Mouse (Mus musculus) midbrain, embryonic 12.5 days (tissue): ENCODE results near the gene Itpr2. TPM values are rescaled to one million over a fixed set of nuclear protein-coding genes. Genes with fewer than 3 reads are reported as not detected.

Experiments
- ATAC-seq: fragments of 200-750 bp; cut with Nextera tagmentation; 2 replicates; pipeline ENCODE4 v1.8.0; 2017; ENCODE audit warnings: low read depth, moderate TSS enrichment, moderate library complexity; ENCODE audit not compliant: low FRiP score
- H3K27ac ChIP-seq: fragments of 300-500 bp; sonication (generic); replicated peaks from 2 replicates; pipeline ENCODE4 v1.5.1; 2016; ENCODE audit warnings: mild to moderate bottlenecking
- H3K27me3 ChIP-seq: fragments of 300-500 bp; sonication (generic); 2 replicates; pipeline ENCODE4 v1.6.1; 2016; ENCODE audit warnings: mild to moderate bottlenecking
- H3K36me3 ChIP-seq: fragments of 300-500 bp; sonication (generic); 2 replicates; pipeline ENCODE4 v1.6.1; 2016
- H3K4me1 ChIP-seq: fragments of 300-500 bp; sonication (generic); 2 replicates; pipeline ENCODE4 v1.6.1; 2016
- H3K4me2 ChIP-seq: fragments of 300-500 bp; sonication (generic); replicated peaks from 2 replicates; pipeline ENCODE4 v1.6.1; 2016; ENCODE audit warnings: mild to moderate bottlenecking, moderate library complexity
- H3K4me3 ChIP-seq: fragments of 300-500 bp; sonication (generic); 2 replicates; pipeline ENCODE4 v1.5.1; 2016; ENCODE audit warnings: mild to moderate bottlenecking
- H3K9ac ChIP-seq: fragments of 300-500 bp; sonication (generic); replicated peaks from 2 replicates; pipeline ENCODE4 v1.6.1; 2016; ENCODE audit warnings: mild to moderate bottlenecking, moderate library complexity
- H3K9me3 ChIP-seq: fragments of 300-500 bp; sonication (generic); 2 replicates; pipeline ENCODE4 v1.6.1; 2016; ENCODE audit warnings: mild to moderate bottlenecking
- WGBS: fragments of 180-500 bp; shearing (Covaris S2); methylation state at CpG from one replicate; pipeline ENCODE4 v1.1.7; 2016; 5-methylcytosine and 5-hydroxymethylcytosine counted together
- polyA plus RNA-seq: library from polyadenylated mRNA; unstranded; fragments of >200 nt; fragmentation: Nextera tagmentation; extraction: Ambion mirVana; gene quantifications from 2 replicates; pipeline ENCODE4 v1.2.1, GENCODE M21; 2016

Itpr2 gene
- polyA plus RNA-seq: 4.3 and 5.1 TPM in 2 replicates

- Histone ChIP-seq H3K27me3 (peaks cover 43% of the 10 kb centered on the region), H3K27ac (no peak within 1 kb of the TSS; the same call in 1 of the 2 replicates), H3K4me2 (peak within 1 kb of the TSS; percentile 99), H3K36me3 (no peaks in the 10 kb centered on the region), H3K9ac (peak within 1 kb of the TSS; percentile 26), H3K9me3 (no peaks in the 10 kb centered on the region), H3K4me1 (peaks cover 14% of the 10 kb centered on the region), H3K4me3 (peak within 1 kb of the TSS; percentile 56)
- under 1% methylated on average over 70 of the region's 70 CpGs for WGBS
- ATAC-seq: peak; percentile 94
These were observed at the start of gene Itpr2 for GRCm38 (mm10) chr6:146501866-146502804. Itpr2 (minus strand) TSS chr6:146502223.

DNA sequence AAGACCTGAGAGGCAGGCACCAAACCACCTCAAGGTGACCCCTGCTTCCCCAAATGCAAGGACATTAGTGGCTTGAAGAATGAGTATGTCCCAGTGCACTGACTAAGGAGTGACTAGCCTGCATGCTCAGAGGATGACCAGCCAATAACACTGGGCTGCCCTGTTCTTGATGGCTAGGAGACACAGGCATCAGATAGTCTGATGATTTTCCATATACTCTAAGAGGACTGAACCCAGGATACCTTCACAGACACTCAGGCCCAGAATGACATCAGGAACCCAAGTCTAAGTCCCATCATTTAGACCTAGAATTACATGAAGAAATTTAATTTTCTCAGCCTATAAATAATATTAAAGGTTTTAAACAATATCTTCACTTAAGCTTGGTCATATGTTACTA, 49.3 kb upstream of the Itpr2 start:
- no peak for ATAC-seq
- Histone ChIP-seq H3K9ac (no peak overlapping the region), H3K4me3 (no peak overlapping the region), H3K27ac (no peak overlapping the region), H3K4me2 (no peak overlapping the region), H3K4me1 (no peaks in the 10 kb centered on the region), H3K9me3 (no peaks in the 10 kb centered on the region), H3K36me3 (peaks cover 79% of the 10 kb centered on the region), H3K27me3 (no peaks in the 10 kb centered on the region)

DNA sequence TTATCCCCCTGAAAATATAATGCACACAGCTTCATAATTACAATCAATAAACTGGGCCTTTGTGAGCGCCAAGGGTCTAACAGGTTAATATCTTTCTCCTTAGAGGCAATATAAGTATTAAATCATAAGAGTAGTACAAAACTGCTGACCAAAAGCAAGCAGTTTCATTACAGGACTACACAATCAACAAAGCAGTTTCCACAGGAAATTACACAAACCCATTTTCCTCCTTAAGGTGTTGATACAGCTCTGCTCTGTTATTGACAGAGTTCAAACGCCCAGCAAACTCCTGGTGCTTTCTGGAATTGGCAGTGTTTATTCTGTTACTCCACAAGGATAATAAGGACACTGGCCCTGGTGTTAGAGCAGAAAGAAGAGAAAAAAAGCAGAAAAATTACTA, 48.4 kb upstream of the Itpr2 start:
- Histone ChIP-seq H3K4me2 (no peak overlapping the region), H3K4me1 (no peaks in the 10 kb centered on the region), H3K9me3 (no peaks in the 10 kb centered on the region), H3K4me3 (no peak overlapping the region), H3K27me3 (no peaks in the 10 kb centered on the region), H3K27ac (no peak overlapping the region), H3K36me3 (peaks cover 80% of the 10 kb centered on the region), H3K9ac (no peak overlapping the region)
- ATAC-seq: no peak
- 81% methylated on average over 2 of the region's 2 CpGs for WGBS

DNA sequence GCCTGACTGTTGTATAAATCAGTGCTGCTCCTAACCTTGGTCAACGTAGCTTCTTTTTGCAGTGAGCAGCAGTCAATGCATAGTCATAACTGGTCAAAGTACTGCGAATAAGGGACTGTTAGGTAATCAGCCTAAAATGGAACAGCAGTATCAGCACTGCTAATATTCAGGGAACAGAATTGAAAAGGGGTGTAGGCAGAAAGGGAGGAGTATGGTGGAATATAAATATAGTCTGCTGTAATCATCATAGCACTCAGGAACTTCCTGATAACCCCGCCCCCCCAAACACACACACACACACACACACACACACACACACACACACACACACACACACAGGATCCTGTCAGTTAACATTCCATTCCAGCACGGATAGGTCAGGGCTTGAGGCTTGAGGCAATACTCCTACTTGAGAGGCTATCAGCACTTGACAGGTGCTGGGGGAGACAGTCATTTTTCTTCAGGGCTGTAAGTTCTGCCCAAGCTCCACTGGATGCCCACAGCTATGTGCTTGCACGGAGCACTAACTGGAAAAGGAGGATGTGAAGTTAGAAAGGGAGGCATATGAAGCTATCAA, 43.4 kb upstream of the Itpr2 start:
- no peaks in the 10 kb centered on the region for H3K27me3 ChIP-seq
- no peak for ATAC-seq

GRCm38 (mm10) chr6:146544622-146545021, 42.6 kb upstream of the Itpr2 start:
- H3K27ac ChIP-seq: no peak overlapping the region
- no peaks in the 10 kb centered on the region for H3K4me1 ChIP-seq
- H3K4me2 ChIP-seq: no peak overlapping the region
- H3K36me3 ChIP-seq: peaks cover 28% of the 10 kb centered on the region
- 82% methylated on average over 1 of the region's 1 CpGs for WGBS
- H3K4me3 ChIP-seq: no peak overlapping the region
- ATAC-seq: no peak
- no peak overlapping the region for H3K9ac ChIP-seq
- H3K27me3 ChIP-seq: no peaks in the 10 kb centered on the region
- H3K9me3 ChIP-seq: no peaks in the 10 kb centered on the region

More for the DNA sequence above, 43.4 kb upstream of the Itpr2 start:
- Histone ChIP-seq H3K36me3 (peaks cover 34% of the 10 kb centered on the region), H3K27ac (no peak overlapping the region), H3K9ac (no peak overlapping the region), H3K9me3 (no peaks in the 10 kb centered on the region), H3K4me1 (no peaks in the 10 kb centered on the region), H3K4me3 (no peak overlapping the region), H3K4me2 (no peak overlapping the region)
- 90% methylated on average over 5 of the region's 5 CpGs for WGBS

GRCm38 (mm10) chr6:146540386-146540785, 38.4 kb upstream of the Itpr2 start:
- no peak for ATAC-seq
- Histone ChIP-seq H3K4me3 (no peak overlapping the region), H3K27me3 (no peaks in the 10 kb centered on the region), H3K27ac (no peak overlapping the region), H3K4me2 (no peak overlapping the region), H3K9me3 (no peaks in the 10 kb centered on the region), H3K4me1 (no peaks in the 10 kb centered on the region), H3K36me3 (no peaks in the 10 kb centered on the region), H3K9ac (no peak overlapping the region)
- WGBS: 83% methylated on average over 3 of the region's 3 CpGs

- H3K27ac ChIP-seq: no peak overlapping the region
These were observed 36.6 kb upstream of the Itpr2 start for GRCm38 (mm10) chr6:146538661-146539060.

GRCm38 (mm10) chr6:146538071-146538470, 36.0 kb upstream of the Itpr2 start:
- H3K27me3 ChIP-seq: no peaks in the 10 kb centered on the region
- H3K4me2 ChIP-seq: no peak overlapping the region
- H3K9ac ChIP-seq: no peak overlapping the region
- WGBS: 72% methylated on average over 2 of the region's 2 CpGs
- no peak for ATAC-seq
- no peaks in the 10 kb centered on the region for H3K36me3 ChIP-seq
- no peak overlapping the region for H3K27ac ChIP-seq
- H3K9me3 ChIP-seq: no peaks in the 10 kb centered on the region
- H3K4me3 ChIP-seq: no peak overlapping the region
- H3K4me1 ChIP-seq: no peaks in the 10 kb centered on the region

More at GRCm38 (mm10) chr6:146538661-146539060, 36.6 kb upstream of the Itpr2 start:
- Histone ChIP-seq H3K9ac (no peak overlapping the region), H3K4me3 (no peak overlapping the region), H3K4me1 (no peaks in the 10 kb centered on the region), H3K36me3 (no peaks in the 10 kb centered on the region), H3K9me3 (no peaks in the 10 kb centered on the region), H3K4me2 (no peak overlapping the region), H3K27me3 (no peaks in the 10 kb centered on the region)
- 63% methylated on average over 4 of the region's 4 CpGs for WGBS
- ATAC-seq: no peak

- H3K4me2 ChIP-seq: no peak overlapping the region
- no peak overlapping the region for H3K27ac ChIP-seq
- H3K4me1 ChIP-seq: no peaks in the 10 kb centered on the region
- no peak overlapping the region for H3K9ac ChIP-seq
- ATAC-seq: no peak
- H3K27me3 ChIP-seq: no peaks in the 10 kb centered on the region
- no peaks in the 10 kb centered on the region for H3K36me3 ChIP-seq
- H3K4me3 ChIP-seq: no peak overlapping the region
- 91% methylated on average over 4 of the region's 4 CpGs for WGBS
- H3K9me3 ChIP-seq: no peaks in the 10 kb centered on the region
These were observed 35.1 kb upstream of the Itpr2 start for GRCm38 (mm10) chr6:146537111-146537510.

DNA sequence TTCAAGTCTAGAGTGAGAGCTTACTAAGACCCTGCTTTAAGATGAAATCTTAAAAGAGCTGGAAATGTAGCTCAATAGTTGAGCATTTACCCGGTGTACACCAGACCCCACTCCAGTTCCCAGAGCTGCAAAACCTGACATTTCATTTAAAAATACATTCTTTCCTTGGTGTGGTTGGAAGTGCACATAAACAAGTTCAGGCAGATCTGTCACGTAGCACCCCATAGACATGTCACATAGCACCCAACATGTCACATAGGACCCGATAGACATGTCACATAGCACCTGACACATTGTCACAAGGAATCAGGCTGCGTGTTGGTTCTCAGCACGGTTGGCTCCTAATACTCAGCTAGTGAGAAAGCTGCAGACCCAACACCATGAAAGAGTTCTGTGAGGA, 33.5 kb upstream of the Itpr2 start:
- ATAC-seq: no peak
- Histone ChIP-seq H3K27ac (no peak overlapping the region), H3K4me1 (no peaks in the 10 kb centered on the region), H3K9ac (no peak overlapping the region), H3K9me3 (no peaks in the 10 kb centered on the region), H3K4me3 (no peak overlapping the region), H3K4me2 (no peak overlapping the region), H3K27me3 (no peaks in the 10 kb centered on the region), H3K36me3 (no peaks in the 10 kb centered on the region)
- WGBS: 93% methylated on average over 5 of the region's 5 CpGs

DNA sequence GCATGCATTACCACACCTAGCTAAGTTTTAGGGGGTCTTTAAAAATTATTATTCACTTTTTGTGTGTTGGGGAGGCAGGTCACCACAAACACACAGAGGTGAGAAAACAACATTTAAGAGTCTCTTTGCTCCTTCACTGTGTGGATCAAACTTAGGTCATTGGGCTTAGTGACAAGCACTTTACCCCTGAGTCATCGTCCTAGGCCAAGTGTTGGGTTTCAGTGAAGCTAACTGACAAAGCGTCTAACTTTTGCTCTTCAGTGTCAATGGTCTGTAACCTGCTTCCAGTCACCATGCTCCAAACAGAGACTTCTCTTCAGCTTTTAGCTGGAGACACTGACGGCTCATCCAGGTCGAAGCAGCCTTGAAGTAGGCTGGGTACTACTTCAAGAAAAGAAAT, 31.1 kb upstream of the Itpr2 start:
- H3K27me3 ChIP-seq: no peaks in the 10 kb centered on the region
- no peak overlapping the region for H3K4me3 ChIP-seq
- H3K9ac ChIP-seq: no peak overlapping the region
- WGBS: 96% methylated on average over 4 of the region's 4 CpGs
- no peak overlapping the region for H3K4me2 ChIP-seq
- no peaks in the 10 kb centered on the region for H3K36me3 ChIP-seq
- ATAC-seq: no peak
- no peaks in the 10 kb centered on the region for H3K4me1 ChIP-seq
- H3K9me3 ChIP-seq: no peaks in the 10 kb centered on the region
- no peak overlapping the region for H3K27ac ChIP-seq

- Histone ChIP-seq H3K9ac (no peak overlapping the region), H3K27me3 (no peaks in the 10 kb centered on the region), H3K4me2 (no peak overlapping the region), H3K9me3 (no peaks in the 10 kb centered on the region), H3K4me3 (no peak overlapping the region), H3K36me3 (no peaks in the 10 kb centered on the region), H3K27ac (no peak overlapping the region), H3K4me1 (no peaks in the 10 kb centered on the region)
- WGBS: 80% methylated on average over 5 of the region's 5 CpGs
- ATAC-seq: no peak
These were observed 28.7 kb upstream of the Itpr2 start for GRCm38 (mm10) chr6:146530769-146531168.
